Mouse (Mus musculus): ENCODE results near the gene Rnf224. TPM values are rescaled to one million over a fixed set of nuclear protein-coding genes. Genes with fewer than 3 reads are reported as not detected.

Gene Rnf224
- polyA plus RNA-seq, 2 experiments = not detected

DNA sequence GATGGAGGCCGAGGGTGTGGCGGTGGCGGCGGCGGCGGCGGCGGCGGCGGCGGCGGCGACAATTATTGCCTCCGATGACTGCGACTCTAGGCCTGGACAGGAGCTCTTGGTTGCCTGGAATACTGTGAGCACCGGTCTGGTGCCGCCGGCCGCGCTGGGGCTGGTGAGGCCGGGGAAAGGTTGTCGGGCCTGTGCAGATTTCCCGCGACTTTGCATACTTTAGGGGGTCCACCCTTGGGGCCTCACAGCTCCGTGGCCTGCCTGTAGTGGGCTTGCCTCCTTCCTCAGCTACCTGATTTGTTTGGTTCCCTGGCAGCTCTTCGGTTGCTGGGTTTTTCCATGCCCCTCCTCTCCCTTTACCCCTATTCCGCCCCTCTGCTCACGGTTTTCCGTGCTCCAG lies 35.9 kb upstream of the Rnf224 start:
- Histone ChIP-seq H3K36me3 (replicated peaks; ENCODE audit: control insufficient read depth, insufficient read depth, low read depth) (peaks cover 33% of the 10 kb centered on the region), H3K27me3 (ENCODE audit: control insufficient read depth, insufficient read depth, low read length) (no peaks in the 10 kb centered on the region), H3K27ac (peak overlapping the region; percentile 36), H3K4me1 (replicated peaks; ENCODE audit: control insufficient read depth in 2 of 2, insufficient read depth in 2 of 2, low read length in 1 of 2) (peaks cover 5 to 13% of the 10 kb centered on the region in 2 experiments), H3K4me2 (ENCODE audit: low read depth) (peak overlapping the region; percentile 86), H3K4me3 (ENCODE audit: insufficient read depth in 1 of 2, low read depth in 2 of 2, low read length in 2 of 2) (peak overlapping the region; percentile 79 to 88), H3K9me3 (ENCODE audit: control insufficient read depth, low read length) (no peaks in the 10 kb centered on the region), H3K9ac (replicated peaks) (peak overlapping the region; percentile 94)
- under 1% methylated on average over 29 of the region's 29 CpGs for WGBS (ENCODE audit: insufficient replicate concordance)
- ATAC-seq (ENCODE audit: insufficient read depth) (peak; percentile 44), DNase-seq (ENCODE audit: low read depth in 3 of 3, low spot score in 3 of 3) (no peak)
- TF ChIP-seq CTCF (IDR thresholded peaks at IDR 0.05; ENCODE audit: low read depth) (no peak), EP300 (IDR thresholded peaks at IDR 0.05; ENCODE audit: low read depth) (no peak)

- peak; percentile 57 for TF ChIP-seq CTCF (IDR thresholded peaks at IDR 0.05; ENCODE audit: low read depth)
- no peak for TF ChIP-seq EP300 (IDR thresholded peaks at IDR 0.05; ENCODE audit: low read depth)
- H3K4me3 ChIP-seq (ENCODE audit: insufficient read depth in 1 of 2, low read depth in 2 of 2, low read length in 2 of 2) = peak within 1 kb of the TSS; percentile 88 to 97
- no peaks in the 10 kb centered on the region for H3K9me3 ChIP-seq (ENCODE audit: control insufficient read depth, low read length)
- H3K4me1 ChIP-seq (replicated peaks; ENCODE audit: control insufficient read depth in 2 of 2, insufficient read depth in 2 of 2, low read length in 1 of 2) = peaks cover 7 to 19% of the 10 kb centered on the region in 2 experiments
- H3K36me3 ChIP-seq (replicated peaks; ENCODE audit: control insufficient read depth, insufficient read depth, low read depth) = peaks cover 32% of the 10 kb centered on the region
- H3K9ac ChIP-seq (replicated peaks) = peak within 1 kb of the TSS; percentile 94
- H3K4me2 ChIP-seq (ENCODE audit: low read depth) = peak within 1 kb of the TSS; percentile 86
- no peaks in the 10 kb centered on the region for H3K27me3 ChIP-seq (ENCODE audit: control insufficient read depth, insufficient read depth, low read length)
- ATAC-seq (ENCODE audit: insufficient read depth) (peak; percentile 92), DNase-seq (ENCODE audit: low read depth in 3 of 3, low spot score in 3 of 3) (peak; percentile 94 to 96 (median 95))
- WGBS (ENCODE audit: insufficient replicate concordance) = under 1% methylated on average over 55 of the region's 55 CpGs
- peak within 1 kb of the TSS; percentile 70 for H3K27ac ChIP-seq
These were observed 35.4 kb upstream of the Rnf224 start, which contains the start of the genes Ssna1 and Anapc2 for GRCm38 (mm10) chr2:25271827-25272511. Gene Ssna1, minus strand, starts transcription at chr2:25272438. Gene Anapc2, plus strand, starts transcription at chr2:25272478.

DNA sequence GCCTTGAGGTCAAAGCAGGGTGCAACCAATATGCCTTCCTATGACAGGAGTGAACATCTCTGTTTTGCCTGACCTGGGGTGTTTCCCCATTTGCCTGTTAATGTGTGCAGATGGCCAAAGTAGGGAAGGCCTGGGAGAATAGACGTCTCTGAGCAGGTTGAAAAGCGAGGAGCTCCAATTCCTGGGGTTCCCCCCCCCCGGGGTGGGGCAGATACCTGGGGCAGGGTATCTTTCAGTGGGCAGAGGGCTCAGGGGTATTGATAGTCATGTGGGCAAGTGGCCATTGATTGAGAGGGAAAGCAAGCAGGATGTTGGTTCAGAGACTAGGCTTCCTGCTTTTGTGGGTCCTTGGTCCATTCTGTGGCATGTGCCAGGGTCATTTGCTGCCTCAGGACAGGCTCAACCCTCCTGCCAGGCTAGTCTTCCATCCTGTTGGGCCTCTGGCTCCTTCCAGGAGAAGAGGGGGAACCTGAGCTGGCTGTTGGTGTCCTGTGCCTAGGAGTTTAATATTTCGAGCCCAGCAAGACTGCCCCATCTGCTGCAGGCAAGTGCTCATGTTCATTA lies 31.2 kb upstream of the Rnf224 start:
- H3K4me1 ChIP-seq (replicated peaks; ENCODE audit: control insufficient read depth in 2 of 2, insufficient read depth in 2 of 2, low read length in 1 of 2) = peaks cover 17 to 38% of the 10 kb centered on the region in 2 experiments
- DNase-seq (ENCODE audit: low read depth in 3 of 3, low spot score in 3 of 3) = no peak
- no peaks in the 10 kb centered on the region for H3K9me3 ChIP-seq (ENCODE audit: control insufficient read depth, low read length)
- 70% methylated on average over 4 of the region's 4 CpGs for WGBS (ENCODE audit: insufficient replicate concordance)
- no peaks in the 10 kb centered on the region for H3K27me3 ChIP-seq (ENCODE audit: control insufficient read depth, insufficient read depth, low read length)
- H3K4me2 ChIP-seq (ENCODE audit: low read depth) = no peak overlapping the region
- no peak overlapping the region for H3K27ac ChIP-seq
- no peak for TF ChIP-seq EP300 (IDR thresholded peaks at IDR 0.05; ENCODE audit: low read depth)
- H3K9ac ChIP-seq (replicated peaks) = no peak overlapping the region
- H3K36me3 ChIP-seq (replicated peaks; ENCODE audit: control insufficient read depth, insufficient read depth, low read depth) = peaks cover 15% of the 10 kb centered on the region
- H3K4me3 ChIP-seq (ENCODE audit: insufficient read depth in 1 of 2, low read depth in 2 of 2, low read length in 2 of 2) = no peak overlapping the region
- no peak for ATAC-seq (ENCODE audit: insufficient read depth)

GRCm38 (mm10) chr2:25267241-25267640 lies 30.7 kb upstream of the Rnf224 start:
- peaks cover 15% of the 10 kb centered on the region for H3K36me3 ChIP-seq (replicated peaks; ENCODE audit: control insufficient read depth, insufficient read depth, low read depth)
- H3K4me2 ChIP-seq (ENCODE audit: low read depth) = no peak overlapping the region
- DNase-seq (ENCODE audit: low read depth in 3 of 3, low spot score in 3 of 3) (no peak), ATAC-seq (ENCODE audit: insufficient read depth) (no peak)
- H3K27me3 ChIP-seq (ENCODE audit: control insufficient read depth, insufficient read depth, low read length) = no peaks in the 10 kb centered on the region
- no peak overlapping the region; the same call in 1 of the 2 replicates for H3K27ac ChIP-seq
- peaks cover 17 to 38% of the 10 kb centered on the region in 2 experiments for H3K4me1 ChIP-seq (replicated peaks; ENCODE audit: control insufficient read depth in 2 of 2, insufficient read depth in 2 of 2, low read length in 1 of 2)
- no peaks in the 10 kb centered on the region for H3K9me3 ChIP-seq (ENCODE audit: control insufficient read depth, low read length)
- TF ChIP-seq EP300 (IDR thresholded peaks at IDR 0.05; ENCODE audit: low read depth) (no peak), CTCF (IDR thresholded peaks at IDR 0.05; ENCODE audit: low read depth) (no peak)
- no peak overlapping the region for H3K9ac ChIP-seq (replicated peaks)
- no peak overlapping the region for H3K4me3 ChIP-seq (ENCODE audit: insufficient read depth in 1 of 2, low read depth in 2 of 2, low read length in 2 of 2)

- H3K4me1 ChIP-seq (replicated peaks; ENCODE audit: control insufficient read depth in 2 of 2, insufficient read depth in 2 of 2, low read length in 1 of 2) = peaks cover 17 to 42% of the 10 kb centered on the region in 2 experiments
- ATAC-seq (ENCODE audit: insufficient read depth) = no peak
These were observed 30.1 kb upstream of the Rnf224 start for GRCm38 (mm10) chr2:25266720-25267119.

More at GRCm38 (mm10) chr2:25266720-25267119, 30.1 kb upstream of the Rnf224 start:
- Histone ChIP-seq H3K4me2 (ENCODE audit: low read depth) (peak overlapping the region; percentile 54), H3K27me3 (ENCODE audit: control insufficient read depth, insufficient read depth, low read length) (no peaks in the 10 kb centered on the region), H3K9ac (replicated peaks) (no peak overlapping the region), H3K4me3 (ENCODE audit: insufficient read depth in 1 of 2, low read depth in 2 of 2, low read length in 2 of 2) (no peak overlapping the region), H3K9me3 (ENCODE audit: control insufficient read depth, low read length) (no peaks in the 10 kb centered on the region), H3K36me3 (replicated peaks; ENCODE audit: control insufficient read depth, insufficient read depth, low read depth) (peaks cover 15% of the 10 kb centered on the region), H3K27ac (no peak overlapping the region)
- no peak for DNase-seq (ENCODE audit: low read depth in 3 of 3, low spot score in 3 of 3)
- 44% methylated on average over 2 of the region's 2 CpGs for WGBS (ENCODE audit: insufficient replicate concordance)
- TF ChIP-seq EP300 (IDR thresholded peaks at IDR 0.05; ENCODE audit: low read depth) (no peak), CTCF (IDR thresholded peaks at IDR 0.05; ENCODE audit: low read depth) (no peak)

All from liver, embryonic 14.5 days (tissue).